Mouse (Mus musculus): ENCODE data around the gene Kctd13.

Kctd13 gene

GRCm38 (mm10) chr7:126984667-126985444 lies 56.2 kb downstream of the Kctd13 start:
- no peak for DNase-seq

- DNase-seq: peak; percentile 30
Observed at GRCm38 (mm10) chr7:126986319-126986718, 57.6 kb downstream of the Kctd13 start.

GRCm38 (mm10) chr7:126988816-126989215 lies 60.1 kb downstream of the Kctd13 start:
- DNase-seq: no peak
